Mouse (Mus musculus) forebrain, embryonic 11.5 days (tissue): Measurements from ENCODE around the gene Polr3h. TPM values are rescaled to one million over a fixed set of nuclear protein-coding genes. Genes with fewer than 3 reads are reported as not detected.

ENCODE experiments used
- ATAC-seq: fragments of 200-750 bp; cut with Nextera tagmentation; replicated peaks from 2 replicates; pipeline ENCODE4 v1.8.0; 2017; ENCODE audit warnings: moderate TSS enrichment; ENCODE audit not compliant: low FRiP score
- DNase-seq: peaks from one replicate; pipeline ENCODE4 v3.0.0-alpha.2; 2017; ENCODE audit warnings: low spot score
- H3K27ac ChIP-seq: fragments of 300-500 bp; sonication (generic); 2 replicates; pipeline ENCODE4 v1.5.1; 2014; ENCODE audit warnings: low read depth, low read length
- H3K27me3 ChIP-seq: fragments of 300-500 bp; sonication (generic); 2 replicates; pipeline ENCODE4 v1.6.1; 2014; ENCODE audit warnings: mild to moderate bottlenecking, low read length, mixed read lengths; ENCODE audit not compliant: control insufficient read depth, insufficient read depth
- H3K36me3 ChIP-seq: fragments of 300-500 bp; sonication (generic); 2 replicates; pipeline ENCODE4 v1.6.1; 2014; ENCODE audit warnings: mild to moderate bottlenecking, low read length, moderate library complexity, mixed read lengths; ENCODE audit not compliant: control insufficient read depth, insufficient read depth
- H3K4me1 ChIP-seq: fragments of 300-500 bp; sonication (generic); replicated peaks from 2 replicates; pipeline ENCODE4 v1.6.1; 2014; ENCODE audit warnings: low read length, mixed read lengths; ENCODE audit not compliant: control insufficient read depth, insufficient read depth
- H3K4me2 ChIP-seq: fragments of 300-500 bp; sonication (generic); 2 replicates; pipeline ENCODE4 v1.6.1; 2014; ENCODE audit warnings: low read depth, mild to moderate bottlenecking, low read length, moderate library complexity, mixed read lengths; ENCODE audit not compliant: severe bottlenecking
- H3K4me3 ChIP-seq: fragments of 300-500 bp; sonication (generic); 2 replicates; pipeline ENCODE4 v1.5.1; 2014; ENCODE audit warnings: low read depth, low read length
- H3K9ac ChIP-seq: fragments of 300-500 bp; sonication (generic); 2 replicates; pipeline ENCODE4 v1.6.1; 2014; ENCODE audit warnings: low read length
- H3K9me3 ChIP-seq: fragments of 300-500 bp; sonication (generic); 2 replicates; pipeline ENCODE4 v1.6.1; 2016; ENCODE audit warnings: low read length, mixed read lengths; ENCODE audit not compliant: control insufficient read depth
- WGBS: fragments of 180-500 bp; shearing (Covaris S2); extraction: QIAGEN DNeasy Blood & Tissue Kit; methylation state at CpG from one replicate; pipeline ENCODE4 v1.1.7; 2014; 5-methylcytosine and 5-hydroxymethylcytosine counted together
- polyA plus RNA-seq: library from polyadenylated mRNA; unstranded; fragments of >200 nt; fragmentation: Nextera tagmentation; extraction: Ambion mirVana; gene quantifications from 2 replicates; pipeline ENCODE4 v1.2.1, GENCODE M21; 2014

Gene Polr3h
- polyA plus RNA-seq, 1 experiment from 2014 or later, result 65.1 TPM

DNA sequence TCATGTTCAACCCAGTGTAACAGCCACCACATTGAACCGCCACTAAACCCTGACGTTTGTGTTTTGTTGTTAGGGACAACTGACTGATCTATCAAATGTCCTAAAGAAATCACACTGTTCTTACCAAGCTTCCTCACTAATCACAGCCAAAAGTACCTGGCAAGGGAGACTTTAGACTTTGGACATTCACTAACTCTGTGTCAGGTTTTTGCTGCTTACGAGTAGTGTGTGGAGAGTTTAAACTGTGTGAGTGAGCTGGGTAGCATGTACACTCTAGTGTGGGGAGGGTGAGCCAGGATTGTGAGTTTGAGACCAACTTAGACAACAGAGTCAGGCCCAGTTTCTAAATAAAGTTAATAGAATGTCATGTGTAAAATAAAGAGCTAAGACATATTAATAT, 43.7 kb downstream of the Polr3h start:
- H3K9me3 ChIP-seq, result no peaks in the 10 kb centered on the region
- H3K4me1 ChIP-seq, result peaks cover 4% of the 10 kb centered on the region; the same call in 1 of the 2 replicates
- H3K4me2 ChIP-seq, result no peak overlapping the region
- H3K27me3 ChIP-seq, result no peaks in the 10 kb centered on the region
- H3K27ac ChIP-seq, result no peak overlapping the region
- H3K36me3 ChIP-seq, result no peaks in the 10 kb centered on the region
- no peak overlapping the region for H3K4me3 ChIP-seq
- DNase-seq (no peak), ATAC-seq (no peak)
- WGBS, result 96% methylated on average over 3 of the region's 3 CpGs
- no peak overlapping the region for H3K9ac ChIP-seq

DNA sequence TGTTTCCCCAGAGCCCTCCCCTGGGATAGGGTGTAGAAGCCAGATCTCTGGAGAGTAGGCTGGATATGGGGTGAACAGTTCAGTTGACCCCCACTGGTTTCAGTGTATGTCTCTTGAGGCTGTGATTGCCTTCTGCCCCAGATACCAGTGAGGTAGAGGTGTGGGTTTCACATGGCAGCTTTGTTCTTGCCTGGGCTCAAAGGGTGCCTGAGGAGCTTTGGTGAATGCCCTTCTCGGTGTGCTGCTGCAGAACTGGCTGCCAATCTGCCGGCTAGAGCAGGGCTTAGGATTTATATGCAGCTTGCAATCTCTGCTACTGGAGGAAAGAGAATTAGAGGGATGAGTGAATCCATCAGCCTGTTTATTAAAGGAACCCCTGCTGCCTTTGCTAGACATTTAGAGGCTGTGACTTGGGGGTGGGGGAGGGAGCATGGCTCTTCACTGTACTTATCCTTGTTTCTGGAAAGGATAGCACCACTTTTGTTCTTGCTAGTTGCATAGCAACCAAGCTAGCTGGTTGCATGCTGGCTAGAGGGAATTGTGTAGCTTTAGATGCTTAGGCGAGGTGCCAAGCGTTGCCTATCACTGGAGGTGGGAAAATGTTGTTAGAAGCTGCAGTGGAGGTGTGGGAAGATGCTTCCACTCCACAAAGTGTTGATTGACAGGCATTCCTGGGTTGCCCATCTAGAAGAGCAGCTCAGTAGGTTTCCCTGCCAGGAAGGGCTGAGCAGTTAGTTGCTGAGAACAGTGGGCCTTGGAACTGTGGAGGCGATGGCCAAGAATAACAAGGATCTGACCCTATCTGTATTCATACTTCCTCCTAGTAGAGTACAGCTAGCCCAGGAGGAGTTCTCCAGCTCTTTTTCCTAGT, 46.3 kb downstream of the Polr3h start:
- WGBS, result 67% methylated on average over 5 of the region's 5 CpGs

DNA sequence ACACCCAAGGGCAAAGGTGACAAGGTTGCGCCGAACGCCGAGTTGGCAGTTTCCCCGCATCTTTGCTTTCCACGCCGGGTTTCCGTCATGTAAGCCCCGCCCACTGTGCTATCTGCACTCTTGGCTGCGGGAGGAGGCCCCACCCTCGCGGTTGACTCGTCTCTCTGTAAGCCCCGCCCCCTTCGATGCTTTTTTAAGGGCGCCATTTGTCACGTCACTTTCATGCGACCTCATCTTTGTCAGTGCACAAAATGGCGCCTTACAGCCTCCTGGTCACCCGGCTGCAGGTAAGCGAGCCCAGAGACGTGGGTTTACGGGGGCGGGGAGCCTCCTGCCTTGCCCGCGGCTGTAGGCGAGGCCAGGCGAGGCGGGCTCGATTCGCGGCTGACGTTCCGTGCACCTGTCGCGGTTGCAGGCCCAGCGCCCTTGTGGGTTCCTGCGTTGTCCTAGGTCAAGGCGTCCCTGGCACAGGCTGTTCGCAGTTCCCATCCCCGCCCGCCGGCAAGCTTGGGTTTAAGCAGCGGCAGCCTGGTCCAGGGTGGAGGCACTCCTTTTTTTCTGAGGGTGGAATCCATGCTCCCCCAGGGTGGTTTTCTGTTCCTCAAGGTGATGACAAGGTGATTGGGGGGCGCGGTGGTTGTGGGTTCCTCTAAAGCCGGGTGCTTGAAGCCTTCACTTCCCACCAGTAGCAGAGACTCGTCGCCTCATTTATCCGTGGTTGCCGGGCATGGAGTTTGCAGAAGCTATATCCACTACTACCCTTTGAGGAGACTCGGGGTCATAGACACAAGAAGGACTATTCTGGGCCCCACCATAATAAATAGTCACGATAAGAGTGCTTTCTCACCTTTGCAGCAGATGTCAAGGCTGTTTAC, 53.5 kb downstream of the Polr3h start, which contains the start of gene Aco2:
Gene Aco2, plus strand, starts transcription at position 48 of the 875 bp plus-strand sequence.
- H3K4me1 ChIP-seq, result peaks cover 4% of the 10 kb centered on the region; the same call in 1 of the 2 replicates
- WGBS, result under 1% methylated on average over 53 of the region's 53 CpGs
- peak within 1 kb of the TSS; percentile 93 for H3K4me3 ChIP-seq
- ATAC-seq, result peak; percentile 84
- H3K27ac ChIP-seq, result peak within 1 kb of the TSS; percentile 94
- H3K36me3 ChIP-seq, result peaks cover 15% of the 10 kb centered on the region
- peak; percentile 99 for DNase-seq
- H3K27me3 ChIP-seq, result no peaks in the 10 kb centered on the region
- H3K4me2 ChIP-seq, result peak within 1 kb of the TSS; percentile 94
- H3K9me3 ChIP-seq, result no peaks in the 10 kb centered on the region
- H3K9ac ChIP-seq, result peak within 1 kb of the TSS; percentile 80

More for the DNA sequence above, 46.3 kb downstream of the Polr3h start:
- 0 out of 2 replicates have a peak, but pooled peaks have one; percentile 24 for ATAC-seq
- Histone ChIP-seq H3K4me2 (0 out of 2 replicates have a peak overlapping the region, but pooled peaks have one; percentile 11), H3K9ac (no peak overlapping the region), H3K9me3 (no peaks in the 10 kb centered on the region), H3K27ac (peak overlapping the region; percentile 81), H3K4me3 (no peak overlapping the region), H3K27me3 (no peaks in the 10 kb centered on the region), H3K36me3 (no peaks in the 10 kb centered on the region), H3K4me1 (peaks cover 4% of the 10 kb centered on the region; the same call in 1 of the 2 replicates)
- DNase-seq, result no peak

DNA sequence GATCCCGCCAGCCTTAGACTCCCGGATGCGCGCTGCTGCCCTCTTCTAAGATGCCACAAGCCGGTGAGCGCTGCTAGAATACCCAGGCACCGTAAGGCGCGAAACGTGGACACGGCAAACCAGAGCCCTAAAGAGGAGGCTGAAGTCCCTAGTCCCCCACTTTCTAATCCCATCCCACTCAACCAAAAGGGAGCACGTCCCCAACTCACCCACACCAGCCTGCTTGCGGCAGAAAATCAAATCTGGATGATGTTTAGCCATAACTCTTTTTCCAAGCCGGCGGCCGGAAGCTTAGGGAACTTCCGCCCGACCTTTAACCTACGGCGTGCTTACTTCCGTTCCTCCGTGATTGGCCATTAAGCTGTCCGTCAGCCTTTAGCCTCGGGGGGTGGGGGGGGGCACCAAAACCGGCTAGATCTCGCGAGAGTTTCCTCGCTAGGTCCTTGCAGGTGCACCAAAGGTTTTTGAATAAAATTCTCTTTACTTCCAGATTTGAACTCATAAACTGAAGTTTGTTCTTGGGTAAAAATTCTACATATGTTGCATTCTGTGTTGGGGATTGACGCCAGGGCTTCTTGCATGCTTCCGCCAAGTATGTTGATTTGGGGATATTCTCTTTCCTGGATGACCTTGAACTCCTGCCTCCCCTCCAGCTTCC, 54.3 kb downstream of the Polr3h start, which contains the start of gene Phf5a:
Gene Phf5a, minus strand, starts transcription at position 308 of the 658 bp plus-strand sequence.
- H3K9ac ChIP-seq, result peak within 1 kb of the TSS; percentile 80
- H3K36me3 ChIP-seq, result peaks cover 16% of the 10 kb centered on the region
- peak within 1 kb of the TSS; percentile 94 for H3K27ac ChIP-seq
- peak within 1 kb of the TSS; percentile 94 for H3K4me2 ChIP-seq
- H3K4me1 ChIP-seq, result peaks cover 4% of the 10 kb centered on the region; the same call in 1 of the 2 replicates
- H3K4me3 ChIP-seq, result peak within 1 kb of the TSS; percentile 93
- H3K9me3 ChIP-seq, result no peaks in the 10 kb centered on the region
- DNase-seq, result peak; percentile 98
- H3K27me3 ChIP-seq, result no peaks in the 10 kb centered on the region
- ATAC-seq, result peak; percentile 84
- WGBS, result 0% methylated on average over 30 of the region's 30 CpGs

DNA sequence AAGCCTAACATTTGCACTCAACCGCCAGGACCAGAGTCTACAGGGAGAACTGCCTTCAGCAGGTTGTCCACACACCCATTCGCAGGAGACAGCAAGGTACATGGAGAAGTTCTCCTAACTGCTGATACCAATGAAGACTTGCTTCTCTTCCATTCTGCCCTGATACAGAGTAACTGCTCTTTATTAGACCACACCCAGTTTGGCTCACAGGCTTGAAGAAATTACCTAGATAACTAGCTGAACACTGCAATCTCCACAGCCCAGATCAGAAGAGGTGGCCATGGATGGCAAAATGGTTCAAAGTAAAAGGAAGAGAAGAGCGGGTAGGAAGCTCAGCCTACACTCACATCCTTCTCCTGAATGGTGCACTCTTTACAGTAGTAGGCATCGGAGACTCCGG, 56.1 kb downstream of the Polr3h start:
- H3K9ac ChIP-seq, result no peak overlapping the region
- 97% methylated on average over 5 of the region's 5 CpGs for WGBS
- H3K4me1 ChIP-seq, result peaks cover 4% of the 10 kb centered on the region; the same call in 1 of the 2 replicates
- H3K27ac ChIP-seq, result no peak overlapping the region
- H3K9me3 ChIP-seq, result no peaks in the 10 kb centered on the region
- DNase-seq (no peak), ATAC-seq (no peak)
- no peak overlapping the region for H3K4me2 ChIP-seq
- peaks cover 18% of the 10 kb centered on the region for H3K36me3 ChIP-seq
- H3K4me3 ChIP-seq, result no peak overlapping the region
- H3K27me3 ChIP-seq, result no peaks in the 10 kb centered on the region

DNA sequence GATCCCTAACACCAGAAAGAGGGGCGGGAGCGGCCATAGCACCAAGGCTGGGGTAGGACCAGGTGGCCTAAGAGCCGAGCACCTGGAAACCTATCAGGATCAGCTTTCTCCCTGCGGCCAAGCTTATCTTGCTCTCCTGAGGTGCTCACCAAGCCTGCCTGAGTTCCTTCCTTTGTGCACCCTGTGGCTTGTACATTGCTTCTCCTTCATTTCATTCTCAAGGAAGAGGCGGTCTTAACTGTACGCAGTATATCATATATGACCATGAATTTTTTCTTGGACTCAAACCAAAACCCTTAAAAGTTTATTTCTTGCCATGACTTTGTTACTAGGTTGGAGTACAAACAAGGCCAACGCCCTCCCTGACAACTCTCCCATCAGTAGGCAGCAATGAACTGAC, 61.8 kb downstream of the Polr3h start:
- Histone ChIP-seq H3K4me1 (no peaks in the 10 kb centered on the region), H3K4me3 (no peak overlapping the region), H3K9ac (no peak overlapping the region), H3K9me3 (no peaks in the 10 kb centered on the region), H3K36me3 (peaks cover 11% of the 10 kb centered on the region), H3K4me2 (no peak overlapping the region), H3K27ac (no peak overlapping the region), H3K27me3 (no peaks in the 10 kb centered on the region)
- no peak for ATAC-seq
- DNase-seq, result no peak
- WGBS, result 95% methylated on average over 7 of the region's 7 CpGs

DNA sequence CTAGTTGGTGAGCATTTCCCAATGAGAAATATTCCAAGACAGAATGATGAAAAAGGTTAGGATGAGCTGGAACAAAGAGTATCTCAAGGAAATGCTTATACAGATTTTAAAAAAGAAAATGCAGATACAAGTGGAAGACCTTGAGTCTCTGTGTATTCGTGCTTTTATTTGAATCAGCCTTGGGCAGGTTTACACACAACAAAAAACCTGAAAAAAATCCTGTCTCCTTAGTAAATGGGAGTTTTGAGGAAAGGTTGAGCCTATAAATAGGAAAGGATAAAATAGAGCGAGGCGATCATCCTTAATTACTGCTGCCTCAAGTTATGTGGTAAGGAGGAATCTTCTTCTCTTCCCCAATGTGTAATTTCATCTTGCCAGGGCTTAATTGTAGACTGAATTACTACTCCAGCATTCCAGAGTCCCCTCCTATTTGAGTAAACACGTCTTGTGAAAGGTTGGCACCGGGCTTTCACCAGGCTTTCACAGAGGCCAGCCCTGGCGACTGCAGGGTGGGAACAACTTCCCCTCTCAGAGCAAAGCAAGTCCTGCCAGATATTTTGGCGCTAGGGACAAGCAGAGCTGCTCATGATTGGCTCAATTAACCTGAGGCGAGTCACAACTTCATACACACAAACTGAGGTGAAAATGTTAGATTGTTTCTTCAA, 65.4 kb downstream of the Polr3h start:
- DNase-seq (no peak), ATAC-seq (no peak)
- no peak overlapping the region for H3K9ac ChIP-seq
- no peak overlapping the region for H3K4me3 ChIP-seq
- H3K4me1 ChIP-seq, result peaks cover 5% of the 10 kb centered on the region; the same call in 1 of the 2 replicates
- H3K4me2 ChIP-seq, result no peak overlapping the region
- H3K9me3 ChIP-seq, result no peaks in the 10 kb centered on the region
- 48% methylated on average over 8 of the region's 8 CpGs for WGBS
- H3K36me3 ChIP-seq, result peaks cover 4% of the 10 kb centered on the region; the same call in 1 of the 2 replicates
- no peaks in the 10 kb centered on the region for H3K27me3 ChIP-seq
- H3K27ac ChIP-seq, result no peak overlapping the region
